Mouse (Mus musculus) hindbrain, embryonic 12.5 days (tissue): Measurements from ENCODE around the gene Fnbp1. TPM values are rescaled to one million over a fixed set of nuclear protein-coding genes. Genes with fewer than 3 reads are reported as not detected.
A peak's percentile ranks its signal among the peaks of the same experiment; 100 is the strongest.

Source experiments
- ATAC-seq: fragments of 200-750 bp; cut with Nextera tagmentation; 2 replicates; pipeline ENCODE4 v1.8.0; 2017; ENCODE audit warnings: moderate TSS enrichment; ENCODE audit not compliant: low FRiP score
- H3K27ac ChIP-seq: fragments of 300-500 bp; sonication (generic); 2 replicates; pipeline ENCODE4 v1.5.1; 2016; ENCODE audit warnings: mild to moderate bottlenecking
- H3K27me3 ChIP-seq: fragments of 300-500 bp; sonication (generic); 2 replicates; pipeline ENCODE4 v1.6.1; 2016; ENCODE audit warnings: mild to moderate bottlenecking
- H3K36me3 ChIP-seq: fragments of 300-500 bp; sonication (generic); 2 replicates; pipeline ENCODE4 v1.6.1; 2016; ENCODE audit warnings: mild to moderate bottlenecking
- H3K4me1 ChIP-seq: fragments of 300-500 bp; sonication (generic); 2 replicates; pipeline ENCODE4 v1.6.1; 2016
- H3K4me2 ChIP-seq: fragments of 300-500 bp; sonication (generic); replicated peaks from 2 replicates; pipeline ENCODE4 v1.6.1; 2016; ENCODE audit warnings: mild to moderate bottlenecking
- H3K4me3 ChIP-seq: fragments of 300-500 bp; sonication (generic); 2 replicates; pipeline ENCODE4 v1.5.1; 2016; ENCODE audit warnings: mild to moderate bottlenecking
- H3K9ac ChIP-seq: fragments of 300-500 bp; sonication (generic); 2 replicates; pipeline ENCODE4 v1.6.1; 2016; ENCODE audit warnings: mild to moderate bottlenecking, moderate library complexity
- H3K9me3 ChIP-seq: fragments of 300-500 bp; sonication (generic); replicated peaks from 2 replicates; pipeline ENCODE4 v1.6.1; 2016; ENCODE audit warnings: mild to moderate bottlenecking
- WGBS: fragments of 180-500 bp; shearing (Covaris S2); methylation state at CpG from one replicate; pipeline ENCODE4 v1.1.7; 2016; 5-methylcytosine and 5-hydroxymethylcytosine counted together
- polyA plus RNA-seq: library from polyadenylated mRNA; unstranded; fragments of >200 nt; fragmentation: Nextera tagmentation; extraction: Ambion mirVana; gene quantifications from 2 replicates; pipeline ENCODE4 v1.2.1, GENCODE M21; 2016

The Fnbp1 gene
- polyA plus RNA-seq, 1 experiment from 2014 or later, result 18.7 TPM

DNA sequence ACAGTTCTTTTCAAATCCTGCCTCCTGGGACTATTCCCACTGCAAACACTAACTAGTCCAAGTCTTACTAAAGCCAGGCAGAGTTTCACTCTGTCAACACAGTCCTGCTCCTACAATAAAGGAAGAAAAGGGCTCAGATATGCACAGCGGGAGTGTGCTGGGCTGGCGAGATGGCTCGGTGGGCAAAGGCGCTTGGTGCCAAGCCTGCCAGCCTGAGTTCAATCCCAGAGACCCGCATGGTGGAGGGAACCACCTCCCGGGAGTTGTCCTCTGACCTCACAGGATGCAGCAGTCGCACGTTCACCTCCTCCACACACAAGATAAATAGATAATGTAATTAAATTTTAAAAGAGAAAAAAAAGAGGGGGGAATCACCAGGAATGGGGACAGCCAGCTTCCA, 38.5 kb downstream of the Fnbp1 start:
- Histone ChIP-seq H3K4me2 (no peak overlapping the region), H3K27ac (peak overlapping the region; percentile 35; the same call in 1 of the 2 replicates), H3K4me3 (no peak overlapping the region), H3K4me1 (peaks cover 15% of the 10 kb centered on the region), H3K27me3 (no peaks in the 10 kb centered on the region), H3K36me3 (peaks cover 10% of the 10 kb centered on the region; the same call in 1 of the 2 replicates), H3K9ac (no peak overlapping the region), H3K9me3 (no peaks in the 10 kb centered on the region)
- 74% methylated on average over 8 of the region's 8 CpGs for WGBS
- no peak for ATAC-seq

DNA sequence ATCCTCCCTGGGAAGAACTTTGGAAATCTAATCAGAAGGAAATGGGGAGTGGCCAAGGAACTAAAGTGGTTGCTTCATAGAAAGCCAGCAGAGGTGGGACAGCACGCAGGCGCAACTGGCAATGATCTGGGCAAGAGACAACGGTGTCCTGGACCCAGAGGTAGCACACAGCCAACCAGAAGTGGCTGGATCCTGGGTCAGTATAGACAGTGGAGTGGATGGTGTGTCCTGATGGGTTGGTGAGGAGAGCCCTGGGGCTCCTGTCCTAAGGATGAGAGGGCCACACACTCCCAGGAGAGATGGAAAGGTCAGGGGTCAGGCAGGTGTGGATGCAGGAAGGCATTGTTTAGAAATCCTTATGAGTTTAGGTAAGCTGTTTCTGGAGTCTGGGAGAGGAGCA, 40.5 kb downstream of the Fnbp1 start:
- peaks cover 2% of the 10 kb centered on the region for H3K4me1 ChIP-seq
- 95% methylated on average over 3 of the region's 3 CpGs for WGBS
- H3K27me3 ChIP-seq, result no peaks in the 10 kb centered on the region
- no peak overlapping the region for H3K9ac ChIP-seq
- no peak overlapping the region for H3K4me2 ChIP-seq
- no peak overlapping the region for H3K27ac ChIP-seq
- H3K9me3 ChIP-seq, result no peaks in the 10 kb centered on the region
- H3K36me3 ChIP-seq, result peaks cover 10% of the 10 kb centered on the region; the same call in 1 of the 2 replicates
- no peak overlapping the region for H3K4me3 ChIP-seq
- ATAC-seq, result no peak

DNA sequence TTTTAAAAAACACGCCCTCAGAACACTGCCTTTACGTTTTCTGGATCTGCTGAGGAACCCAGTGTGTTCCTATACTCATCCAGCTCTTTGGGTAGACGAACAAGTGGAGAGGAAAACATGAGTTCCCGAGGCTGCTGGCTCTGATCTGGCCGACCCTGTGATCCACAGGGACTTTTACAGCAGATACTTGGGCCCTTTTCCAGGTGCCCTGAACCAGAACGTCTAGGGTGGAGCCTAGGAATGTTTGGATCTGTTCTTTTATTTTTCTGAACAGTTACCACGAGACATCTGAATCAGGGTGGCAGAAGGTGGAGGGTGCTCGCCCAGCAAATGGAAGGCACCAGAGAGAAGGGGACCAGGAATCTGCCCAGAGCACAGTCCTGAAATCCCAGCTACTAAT, 42.7 kb downstream of the Fnbp1 start:
- no peak overlapping the region for H3K9ac ChIP-seq
- H3K9me3 ChIP-seq, result no peaks in the 10 kb centered on the region
- peaks cover 3% of the 10 kb centered on the region; the same call in 1 of the 2 replicates for H3K4me1 ChIP-seq
- 81% methylated on average over 8 of the region's 8 CpGs for WGBS
- no peaks in the 10 kb centered on the region for H3K27me3 ChIP-seq
- no peak overlapping the region for H3K4me2 ChIP-seq
- H3K27ac ChIP-seq, result no peak overlapping the region
- peaks cover 15% of the 10 kb centered on the region; the same call in 1 of the 2 replicates for H3K36me3 ChIP-seq
- ATAC-seq, result no peak
- H3K4me3 ChIP-seq, result no peak overlapping the region

DNA sequence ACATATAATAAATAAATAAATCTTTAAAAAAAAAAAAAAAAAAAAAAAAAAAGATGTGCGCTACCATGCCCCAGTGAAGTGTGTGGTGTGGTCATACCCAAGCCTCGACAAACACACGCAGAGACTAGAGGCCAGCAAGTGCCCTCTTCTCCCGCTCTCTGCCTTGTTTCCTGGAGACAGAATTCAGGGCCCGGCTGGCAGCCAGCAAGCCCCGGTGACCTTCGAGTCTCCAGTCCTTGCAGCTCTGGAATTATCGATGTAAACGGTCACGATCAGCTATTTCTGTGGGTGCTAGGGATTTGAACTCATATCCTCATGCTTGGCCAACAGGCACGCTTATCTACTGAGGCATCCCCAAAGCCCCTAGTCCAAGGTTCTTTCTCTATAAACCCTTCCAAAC, 43.2 kb downstream of the Fnbp1 start:
- Histone ChIP-seq H3K4me3 (no peak overlapping the region), H3K27ac (no peak overlapping the region), H3K9me3 (no peaks in the 10 kb centered on the region), H3K9ac (no peak overlapping the region), H3K36me3 (peaks cover 15% of the 10 kb centered on the region; the same call in 1 of the 2 replicates), H3K27me3 (no peaks in the 10 kb centered on the region), H3K4me2 (no peak overlapping the region), H3K4me1 (peaks cover 3% of the 10 kb centered on the region; the same call in 1 of the 2 replicates)
- 93% methylated on average over 10 of the region's 11 CpGs for WGBS
- ATAC-seq, result no peak

DNA sequence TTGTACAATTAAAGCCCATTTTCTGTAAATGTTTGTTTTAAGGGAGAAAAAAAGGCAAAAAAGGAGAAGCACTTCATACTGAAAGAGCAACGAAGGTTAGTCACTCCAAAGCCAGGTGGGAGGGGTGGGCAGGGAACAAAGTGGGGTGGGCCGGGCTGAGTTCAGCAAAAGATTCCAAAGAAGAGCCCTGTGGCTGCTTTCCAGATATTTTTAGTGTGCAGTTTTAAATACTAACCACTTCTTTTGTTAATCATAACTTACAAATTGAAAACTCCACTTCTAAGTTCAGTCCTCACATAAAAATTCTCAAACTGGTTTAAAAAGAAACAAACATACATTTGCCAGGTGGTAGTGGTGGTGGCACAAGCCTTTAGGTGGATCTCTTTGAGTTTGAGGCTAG, 44.5 kb downstream of the Fnbp1 start:
- H3K9ac ChIP-seq, result no peak overlapping the region
- no peak overlapping the region for H3K4me3 ChIP-seq
- H3K4me1 ChIP-seq, result peaks cover 3% of the 10 kb centered on the region; the same call in 1 of the 2 replicates
- H3K27me3 ChIP-seq, result no peaks in the 10 kb centered on the region
- H3K4me2 ChIP-seq, result no peak overlapping the region
- 92% methylated on average over 2 of the region's 2 CpGs for WGBS
- ATAC-seq, result no peak
- 0 out of 2 replicates have a peak, but pooled peaks cover 11% of the 10 kb centered on the region for H3K36me3 ChIP-seq
- no peaks in the 10 kb centered on the region for H3K9me3 ChIP-seq
- no peak overlapping the region for H3K27ac ChIP-seq

DNA sequence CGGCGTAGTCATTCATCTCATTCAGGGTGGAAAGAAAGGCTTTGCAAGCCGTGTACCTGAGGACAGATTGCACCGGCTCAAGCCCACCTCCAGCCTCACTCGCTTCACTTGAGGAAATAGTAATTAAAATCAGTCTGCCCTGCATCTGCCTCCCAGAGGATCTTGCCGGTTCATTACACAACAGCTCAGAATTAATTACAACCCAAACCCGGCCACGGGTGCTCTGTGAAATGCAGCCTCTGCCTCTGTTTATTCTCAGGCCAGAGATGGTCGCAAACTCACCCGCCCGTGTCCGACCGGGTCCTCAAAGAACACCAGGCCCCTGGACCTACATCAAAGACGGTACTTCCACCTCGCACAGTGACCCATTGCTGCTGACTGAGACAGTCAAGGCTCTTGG, 45.7 kb downstream of the Fnbp1 start:
- H3K4me3 ChIP-seq, result no peak overlapping the region
- WGBS, result 66% methylated on average over 15 of the region's 15 CpGs
- H3K9me3 ChIP-seq, result no peaks in the 10 kb centered on the region
- peak; percentile 29; the same call in 1 of the 2 replicates for ATAC-seq
- H3K36me3 ChIP-seq, result 0 out of 2 replicates have a peak, but pooled peaks cover 11% of the 10 kb centered on the region
- no peak overlapping the region for H3K27ac ChIP-seq
- H3K27me3 ChIP-seq, result no peaks in the 10 kb centered on the region
- H3K4me2 ChIP-seq, result no peak overlapping the region
- no peak overlapping the region for H3K9ac ChIP-seq
- H3K4me1 ChIP-seq, result peaks cover 3% of the 10 kb centered on the region; the same call in 1 of the 2 replicates

DNA sequence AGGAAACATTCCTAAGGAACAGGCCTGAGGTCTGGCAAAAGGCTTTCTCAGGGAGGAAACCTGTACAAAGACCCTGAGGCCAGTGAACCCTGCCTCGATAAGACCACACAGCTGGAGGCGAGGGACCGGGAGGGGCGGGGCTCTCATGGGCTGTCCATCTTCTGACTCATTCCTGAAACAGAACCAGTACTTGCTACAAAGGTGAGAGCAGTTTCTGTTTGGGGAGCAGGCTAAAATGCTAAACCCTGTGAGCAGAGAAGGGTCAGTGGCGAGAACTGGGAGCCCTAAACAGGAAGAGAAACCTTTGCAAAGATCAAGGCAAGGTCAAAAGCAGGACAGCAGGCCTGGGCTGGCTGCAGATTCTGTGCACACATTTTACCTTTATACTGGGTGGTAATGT, 47.2 kb downstream of the Fnbp1 start:
- ATAC-seq, result no peak
- Histone ChIP-seq H3K4me2 (no peak overlapping the region), H3K4me3 (no peak overlapping the region), H3K36me3 (0 out of 2 replicates have a peak, but pooled peaks cover 5% of the 10 kb centered on the region), H3K9ac (no peak overlapping the region), H3K27me3 (no peaks in the 10 kb centered on the region), H3K9me3 (no peaks in the 10 kb centered on the region), H3K27ac (no peak overlapping the region), H3K4me1 (peaks cover 6% of the 10 kb centered on the region; the same call in 1 of the 2 replicates)
- 50% methylated on average over 5 of the region's 5 CpGs for WGBS

DNA sequence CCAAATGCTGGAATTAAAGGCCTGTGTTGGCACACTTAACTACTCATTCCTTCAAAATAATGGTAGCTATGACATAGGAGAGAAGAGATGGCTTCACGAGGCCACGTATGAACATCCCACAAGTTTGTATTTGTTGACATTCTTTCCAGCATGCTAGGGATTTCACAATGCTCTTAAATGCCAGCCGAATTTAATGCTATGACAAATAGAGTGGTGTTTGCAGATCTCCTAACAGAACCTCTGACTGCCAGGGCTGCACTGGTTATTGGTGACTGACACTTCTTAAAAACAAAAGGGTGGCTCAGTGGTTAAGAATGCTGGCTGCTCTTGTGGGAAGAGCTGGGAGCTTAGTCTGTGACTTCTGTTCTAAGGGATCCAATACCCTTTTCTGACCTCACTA, 48.9 kb downstream of the Fnbp1 start:
- Histone ChIP-seq H3K27ac (no peak overlapping the region), H3K9me3 (no peaks in the 10 kb centered on the region), H3K36me3 (0 out of 2 replicates have a peak, but pooled peaks cover 5% of the 10 kb centered on the region), H3K9ac (no peak overlapping the region), H3K27me3 (no peaks in the 10 kb centered on the region), H3K4me2 (no peak overlapping the region), H3K4me1 (peaks cover 19% of the 10 kb centered on the region), H3K4me3 (no peak overlapping the region)
- 93% methylated on average over 3 of the region's 3 CpGs for WGBS
- no peak for ATAC-seq

DNA sequence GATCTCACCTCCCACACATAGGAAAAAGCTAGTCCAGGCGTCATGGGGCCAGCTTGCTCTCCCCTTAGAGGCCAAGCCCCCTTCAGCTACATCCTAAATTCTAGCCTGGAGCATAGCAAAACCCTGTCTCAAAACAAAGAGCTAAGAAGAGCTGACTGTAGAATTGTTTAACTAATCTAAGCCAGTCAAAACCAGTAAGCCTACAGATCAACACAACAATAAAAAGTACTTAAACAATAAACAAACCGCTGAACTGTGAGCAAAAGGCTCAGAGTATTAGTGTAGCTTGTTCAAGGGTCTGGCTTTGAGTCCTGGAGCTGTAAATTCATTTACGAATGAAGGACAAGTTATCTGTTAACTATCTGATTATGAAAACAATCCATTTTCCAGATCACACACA, 50.6 kb downstream of the Fnbp1 start:
- Histone ChIP-seq H3K9me3 (no peaks in the 10 kb centered on the region), H3K4me1 (peaks cover 29% of the 10 kb centered on the region), H3K27me3 (no peaks in the 10 kb centered on the region), H3K27ac (no peak overlapping the region), H3K4me2 (no peak overlapping the region), H3K4me3 (no peak overlapping the region), H3K9ac (no peak overlapping the region), H3K36me3 (0 out of 2 replicates have a peak, but pooled peaks cover 5% of the 10 kb centered on the region)
- WGBS, result 72% methylated on average over 3 of the region's 3 CpGs
- no peak for ATAC-seq

DNA sequence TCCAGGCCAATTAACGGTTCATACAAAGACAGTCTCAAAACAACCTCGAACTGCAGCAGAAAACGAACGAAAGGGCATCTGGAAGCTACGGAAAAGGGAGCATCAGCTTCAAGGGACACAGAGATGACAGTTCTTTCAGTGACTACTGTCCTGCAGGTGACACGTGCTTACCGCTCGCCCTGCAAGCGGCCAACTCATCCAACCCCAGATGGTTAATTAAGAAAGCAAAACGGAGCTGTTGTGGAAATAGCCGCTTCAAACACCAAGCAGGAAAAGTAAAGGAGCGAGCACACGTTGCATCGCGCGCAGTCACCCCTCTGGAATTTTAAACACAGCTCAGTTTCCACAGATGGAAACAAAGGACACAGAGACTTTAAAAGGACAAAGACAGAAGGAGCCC, 52.2 kb downstream of the Fnbp1 start:
- Histone ChIP-seq H3K27ac (0 out of 2 replicates have a peak overlapping the region, but pooled peaks have one; percentile 17), H3K4me1 (peaks cover 28% of the 10 kb centered on the region), H3K36me3 (no peaks in the 10 kb centered on the region), H3K9me3 (no peaks in the 10 kb centered on the region), H3K27me3 (no peaks in the 10 kb centered on the region), H3K4me3 (no peak overlapping the region), H3K4me2 (no peak overlapping the region), H3K9ac (no peak overlapping the region)
- no peak for ATAC-seq
- 75% methylated on average over 16 of the region's 16 CpGs for WGBS

DNA sequence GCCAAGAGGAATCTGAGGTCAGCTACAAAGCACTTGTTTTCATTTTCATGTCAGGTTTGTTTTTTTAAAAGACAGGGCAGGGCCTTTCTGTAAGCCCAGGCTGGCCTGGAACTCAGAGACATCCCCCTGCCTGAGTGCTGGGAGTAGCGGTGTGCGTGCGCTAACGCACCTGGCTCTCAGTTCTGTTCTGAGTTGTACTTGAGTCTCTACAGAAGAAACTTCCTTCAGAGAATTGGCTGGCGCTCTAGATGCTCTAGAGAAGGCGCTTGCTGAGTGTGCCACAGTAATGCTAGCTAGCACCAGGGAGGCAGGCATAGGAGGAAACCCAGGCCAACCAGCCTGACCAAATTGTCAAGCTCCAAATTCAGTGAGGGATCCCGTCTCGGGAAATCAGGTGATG, 52.9 kb downstream of the Fnbp1 start:
- 0 out of 2 replicates have a peak, but pooled peaks cover 5% of the 10 kb centered on the region for H3K36me3 ChIP-seq
- H3K9me3 ChIP-seq, result no peaks in the 10 kb centered on the region
- no peaks in the 10 kb centered on the region for H3K27me3 ChIP-seq
- ATAC-seq, result no peak
- no peak overlapping the region for H3K9ac ChIP-seq
- 73% methylated on average over 8 of the region's 8 CpGs for WGBS
- no peak overlapping the region for H3K4me2 ChIP-seq
- H3K4me3 ChIP-seq, result no peak overlapping the region
- H3K4me1 ChIP-seq, result peaks cover 28% of the 10 kb centered on the region
- H3K27ac ChIP-seq, result peak overlapping the region; percentile 36; the same call in 1 of the 2 replicates

DNA sequence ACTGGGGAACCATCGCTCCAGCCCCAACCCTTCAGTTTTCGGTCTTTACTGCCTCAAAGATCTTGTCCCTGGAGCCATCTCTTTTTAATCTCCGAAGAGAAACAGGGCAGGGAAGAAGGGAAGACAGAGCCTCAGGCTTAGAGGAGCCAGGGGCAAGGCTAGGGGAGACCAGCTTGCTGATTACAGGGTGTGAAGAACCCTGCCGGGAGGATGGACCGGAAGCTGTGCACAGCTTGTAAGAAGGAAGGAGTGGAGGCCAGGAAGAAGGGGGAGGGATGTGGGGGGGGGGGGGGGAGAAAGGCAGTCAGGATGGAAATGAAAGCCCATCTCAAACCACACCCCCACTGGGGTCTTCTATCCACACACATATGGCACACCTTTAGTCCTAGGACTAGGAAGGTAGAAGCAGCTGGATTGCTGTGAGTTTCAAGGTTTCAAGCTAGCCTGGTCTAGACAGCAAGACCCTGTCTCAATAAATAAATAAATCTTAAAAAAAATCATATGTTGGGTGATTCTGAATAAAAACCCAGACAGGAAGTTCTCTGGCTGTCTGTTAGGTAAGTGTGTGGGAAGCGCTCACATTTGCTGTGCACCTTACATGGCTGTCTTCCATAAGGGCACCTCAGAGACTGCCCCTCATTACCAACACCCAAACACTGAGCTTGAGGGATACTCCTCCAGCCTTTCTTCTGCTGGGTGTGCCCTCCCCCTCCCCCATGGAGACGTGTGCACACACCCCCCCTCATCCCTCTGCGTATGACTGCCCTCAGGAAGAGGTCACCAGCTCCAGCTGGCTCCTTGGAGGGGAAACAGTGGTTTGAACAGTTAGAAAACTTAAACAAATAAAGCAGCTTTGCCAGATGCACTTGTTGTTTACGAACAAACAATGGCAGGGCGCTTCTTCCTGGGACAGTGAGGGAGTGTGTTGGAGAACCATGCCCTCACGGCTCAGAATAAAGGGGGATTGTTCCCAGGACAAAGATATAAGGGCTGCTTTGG, 53.8 kb downstream of the Fnbp1 start:
- ATAC-seq, result no peak
- H3K4me1 ChIP-seq, result peaks cover 28% of the 10 kb centered on the region
- H3K9ac ChIP-seq, result 0 out of 2 replicates have a peak overlapping the region, but pooled peaks have one; percentile 4
- no peaks in the 10 kb centered on the region for H3K27me3 ChIP-seq
- 31% methylated on average over 11 of the region's 11 CpGs for WGBS
- H3K27ac ChIP-seq, result peak overlapping the region; percentile 67
- no peaks in the 10 kb centered on the region for H3K9me3 ChIP-seq
- no peak overlapping the region for H3K4me3 ChIP-seq
- H3K36me3 ChIP-seq, result 0 out of 2 replicates have a peak, but pooled peaks cover 10% of the 10 kb centered on the region
- no peak overlapping the region for H3K4me2 ChIP-seq
